Mouse (Mus musculus): ENCODE data around the gene Ndufb10. TPM values are rescaled to one million over a fixed set of nuclear protein-coding genes. Genes with fewer than 3 reads are reported as not detected.

Ndufb10 gene
- total RNA-seq, 2 experiments from 2014 or later, result 196 to 198 TPM

DNA sequence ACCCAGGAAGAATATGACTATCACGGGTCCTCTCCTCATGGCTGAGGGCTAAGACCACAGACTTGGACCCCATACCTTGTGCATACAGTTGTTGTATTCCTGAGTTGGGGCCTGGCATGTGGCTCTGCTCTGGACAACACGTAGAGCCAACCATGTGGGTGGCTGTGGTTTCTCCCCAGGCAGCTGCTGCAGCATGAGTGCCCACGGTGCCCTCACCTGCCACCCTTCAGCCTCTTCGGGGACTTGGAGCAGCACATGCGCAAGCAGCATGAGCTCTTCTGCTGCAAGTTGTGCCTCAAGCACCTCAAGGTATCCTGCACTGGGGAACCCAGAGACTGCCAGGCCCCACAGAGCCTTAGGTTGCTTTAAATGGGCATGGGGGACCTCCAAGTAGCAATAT, 47.4 kb downstream of the Ndufb10 start:
- intact Hi-C loops (cut with DNase I), result loop anchor here (5.0 kb wide), 1 partner anchor 200 kb away; the partner anchor contains the start of gene Mlst8
- DNase-seq (ENCODE audit: low spot score in 2 of 2), result no peak

DNA sequence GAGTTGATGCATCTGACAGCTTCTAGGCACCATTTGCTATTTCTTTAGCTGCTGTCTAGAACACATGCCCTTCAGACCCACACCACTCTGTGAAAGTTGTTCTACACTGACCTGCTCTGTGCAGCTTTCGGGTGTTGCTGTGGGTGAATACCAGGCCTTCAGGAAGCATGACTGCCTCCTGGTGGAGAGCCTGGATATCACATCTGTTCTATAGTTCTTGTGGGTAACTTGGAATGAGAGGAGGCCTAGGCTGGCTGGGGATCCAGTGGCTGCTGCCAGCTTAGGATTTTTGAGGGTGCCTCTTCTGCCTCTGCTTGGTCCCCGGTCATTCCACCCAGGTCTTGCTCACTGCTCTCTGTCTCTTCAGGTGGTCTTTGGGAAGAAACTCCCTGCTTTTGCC, 48.1 kb downstream of the Ndufb10 start:
- DNase-seq (ENCODE audit: low spot score in 2 of 2), result peak; percentile 63 to 65
- intact Hi-C loops (cut with DNase I), result loop anchor here (5.0 kb wide), 1 partner anchor 199 kb away; the partner anchor contains the start of gene Mlst8

DNA sequence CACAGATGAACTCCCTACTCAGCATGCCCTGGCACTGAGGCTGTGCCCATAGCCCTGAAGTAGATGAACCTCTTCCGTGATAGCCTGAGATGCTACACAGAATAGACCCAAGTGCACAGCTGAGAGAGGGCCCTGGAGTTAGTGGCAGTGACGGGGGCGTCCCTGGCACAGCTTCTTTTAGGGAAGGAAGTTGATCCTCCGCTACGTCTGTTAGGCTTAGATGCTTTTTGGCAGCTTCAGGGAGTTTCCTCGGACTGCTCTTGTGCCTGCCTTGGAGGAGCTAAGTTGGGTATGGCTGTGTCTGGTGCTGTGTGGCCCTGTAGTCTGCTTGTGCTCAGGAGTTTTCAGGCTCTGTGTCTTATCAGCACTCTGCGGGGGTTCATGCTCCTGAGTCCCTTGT, 50.0 kb downstream of the Ndufb10 start:
- intact Hi-C loops (cut with DNase I), result no loop called here
- DNase-seq (ENCODE audit: low spot score in 2 of 2), result peak in 1 of 2 experiments; percentile 90

- intact Hi-C loops (cut with DNase I), result no loop called here
- no peak for DNase-seq (ENCODE audit: low spot score in 2 of 2)
Measured at GRCm38 (mm10) chr17:24672141-24672540, 52.1 kb downstream of the Ndufb10 start.

Other genes starting within 250 kb of the Ndufb10 start
- gene Mlst8, start 245.4 kb downstream of the Ndufb10 start, total RNA-seq (2021), result 10 to 100 TPM; 30.0 to 32.2 TPM
- 100 to 1,000 TPM; 115 to 121 TPM for gene Caskin1, start 235.9 kb downstream of the Ndufb10 start, total RNA-seq (2021)
- gene Traf7, start 196.5 kb downstream of the Ndufb10 start, total RNA-seq (2021), result 10 to 100 TPM; 75.1 to 77.7 TPM
- 10 to 100 TPM; 53.4 to 59.5 TPM for gene Rab26, start 190.3 kb downstream of the Ndufb10 start, total RNA-seq (2021)
- 10 to 100 TPM; 66.4 to 84.7 TPM for gene Pkd1, start 174.6 kb downstream of the Ndufb10 start, total RNA-seq (2021)
- 100 to 1,000 TPM; 136 to 150 TPM for gene Tsc2, start 91.8 kb downstream of the Ndufb10 start, total RNA-seq (2021)
- gene Nthl1, start 91.8 kb downstream of the Ndufb10 start, total RNA-seq (2021), result 1 to 10 TPM; 3.3 to 6.5 TPM
- 10 to 100 TPM; 48.0 to 49.9 TPM for gene Slc9a3r2, start 74.2 kb downstream of the Ndufb10 start, total RNA-seq (2021)
- gene Npw, start 66.0 kb downstream of the Ndufb10 start, total RNA-seq (2021), result 1 to 10 TPM in 1 of 2 experiments, not detected in 1; 1.2 TPM
- 10 to 100 TPM; 38.5 to 39.3 TPM for gene Zfp598, start 54.8 kb downstream of the Ndufb10 start, total RNA-seq (2021)
- gene Syngr3, start 34.5 kb downstream of the Ndufb10 start, total RNA-seq (2021), result 100 to 1,000 TPM; 203 to 214 TPM
- 10 to 100 TPM; 19.9 to 20.2 TPM for gene Gfer, start 28.3 kb downstream of the Ndufb10 start, total RNA-seq (2021)
- 1 to 10 TPM; 3.1 to 3.7 TPM for gene Noxo1, start 28.2 kb downstream of the Ndufb10 start, total RNA-seq (2021)
- gene Tbl3, start 16.8 kb downstream of the Ndufb10 start, total RNA-seq (2021), result 10 to 100 TPM; 26.1 to 27.4 TPM
- not detected for gene Rnf151, start 6.4 kb downstream of the Ndufb10 start, total RNA-seq (2021)
- gene Rps2, start 6.4 kb downstream of the Ndufb10 start, total RNA-seq (2021), result 100 to 1,000 TPM; 300 to 313 TPM
- gene Rpl3l, start 3.3 kb upstream of the Ndufb10 start, total RNA-seq (2021), result under 1 TPM in 1 of 2 experiments, not detected in 1; 0.34 TPM
- gene Msrb1, start 12.2 kb upstream of the Ndufb10 start, total RNA-seq (2021), result 10 to 100 TPM; 31.4 to 35.8 TPM
- under 1 TPM; 0.48 to 0.73 TPM for gene Hs3st6, start 28.5 kb upstream of the Ndufb10 start, total RNA-seq (2021)
- not detected for gene Meiob, start 79.8 kb upstream of the Ndufb10 start, total RNA-seq (2021)
- gene Hagh, start 115.7 kb upstream of the Ndufb10 start, total RNA-seq (2021), result 100 to 1,000 TPM; 133 to 141 TPM
- 10 to 100 TPM; 17.6 to 20.9 TPM for gene Fahd1, start 125.9 kb upstream of the Ndufb10 start, total RNA-seq (2021)
- not detected for gene Igfals, start 141.5 kb upstream of the Ndufb10 start, total RNA-seq (2021)
- 10 to 100 TPM; 32.7 to 33.6 TPM for gene Nubp2, start 161.9 kb upstream of the Ndufb10 start, total RNA-seq (2021)
- 10 to 100 TPM; 57.9 to 58.0 TPM for gene Spsb3, start 162.2 kb upstream of the Ndufb10 start, total RNA-seq (2021)
- 10 to 100 TPM; 52.9 to 59.1 TPM for gene Eme2, start 170.6 kb upstream of the Ndufb10 start, total RNA-seq (2021)
- 10 to 100 TPM; 64.6 to 69.9 TPM for gene Mrps34, start 170.6 kb upstream of the Ndufb10 start, total RNA-seq (2021)
- gene Nme3, start 172.0 kb upstream of the Ndufb10 start, total RNA-seq (2021), result 10 to 100 TPM; 47.4 to 47.5 TPM
- 100 to 1,000 TPM; 345 to 372 TPM for gene Mapk8ip3, start 212.5 kb upstream of the Ndufb10 start, total RNA-seq (2021)
- gene Jpt2, start 236.2 kb upstream of the Ndufb10 start, total RNA-seq (2021), result 1 to 10 TPM; 5.5 to 5.6 TPM

Data from left cerebral cortex, postnatal 25 days (tissue).